Mouse (Mus musculus) myocyte (in vitro differentiated cells): ENCODE measurements around the gene Slc27a3.

Experiments
- MYOD1 ChIP-seq, 3 experiments: IDR thresholded peaks; one replicate each; pipeline ENCODE4 v1.6.1; 2011; ENCODE audit warnings: control low read depth in 2 of 3, low read depth in 2 of 3, mild to moderate bottlenecking in 2 of 3, moderate library complexity in 1 of 3; ENCODE audit not compliant: insufficient read length in 2 of 3, control insufficient read depth in 1 of 3
- POLR2A ChIP-seq: IDR thresholded peaks from one replicate; pipeline ENCODE4 v1.6.1; 2011; ENCODE audit warnings: low read depth, mild to moderate bottlenecking, control low read depth, moderate library complexity; ENCODE audit not compliant: insufficient read length
- SRF ChIP-seq: IDR thresholded peaks from one replicate; pipeline ENCODE4 v1.6.1; 2011; ENCODE audit warnings: low read depth; ENCODE audit not compliant: control insufficient read depth, insufficient read length
- USF1 ChIP-seq: IDR thresholded peaks from one replicate; pipeline ENCODE4 v1.6.1; 2011; ENCODE audit warnings: low read depth, mild to moderate bottlenecking, control low read depth, moderate library complexity

DNA sequence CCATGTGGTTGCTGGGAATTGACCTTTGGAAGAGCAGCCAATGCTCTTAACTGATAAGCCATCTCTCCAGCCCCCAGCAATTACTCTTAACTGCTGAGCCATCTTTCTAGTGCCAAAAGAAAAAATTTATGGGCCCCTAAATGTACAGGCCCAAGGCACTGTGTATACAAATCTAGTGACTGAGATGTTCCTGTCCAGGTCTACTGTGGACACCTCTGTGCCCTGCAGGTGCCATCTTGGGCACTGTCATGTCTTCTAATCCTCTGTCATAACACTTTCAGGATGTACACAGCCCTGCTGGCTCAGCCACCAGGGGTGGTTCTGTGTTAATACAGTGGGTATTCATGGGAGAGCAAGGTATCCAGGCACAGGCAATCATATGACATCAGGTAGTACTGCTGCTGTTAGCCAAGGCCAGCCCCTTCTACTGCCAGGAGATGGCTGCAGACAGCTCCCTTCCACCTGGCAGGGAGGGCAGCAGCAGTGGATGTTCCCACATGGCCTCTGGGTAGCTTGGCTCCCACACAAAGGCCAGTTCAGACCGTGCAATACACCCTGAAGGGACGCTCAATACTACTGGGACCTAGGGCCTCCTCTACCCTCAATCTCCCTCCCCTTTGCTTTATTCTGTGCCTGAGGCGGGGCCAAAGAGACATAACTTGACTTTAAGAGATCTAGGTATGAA, 14.0 kb downstream of the Slc27a3 start:
- TF ChIP-seq USF1 (no peak), POLR2A (no peak), MYOD1 (IDR thresholded peaks at IDR 0.05; ENCODE audit: control insufficient read depth in 1 of 3, insufficient read length in 2 of 3, low read depth in 2 of 3) (no peak), SRF (no peak)
